Mouse (Mus musculus): ENCODE data around the gene Bst1. TPM values are rescaled to one million over a fixed set of nuclear protein-coding genes. Genes with fewer than 3 reads are reported as not detected.

Gene Bst1
- total RNA-seq, 4 experiments from 2014 or later: not detected

DNA sequence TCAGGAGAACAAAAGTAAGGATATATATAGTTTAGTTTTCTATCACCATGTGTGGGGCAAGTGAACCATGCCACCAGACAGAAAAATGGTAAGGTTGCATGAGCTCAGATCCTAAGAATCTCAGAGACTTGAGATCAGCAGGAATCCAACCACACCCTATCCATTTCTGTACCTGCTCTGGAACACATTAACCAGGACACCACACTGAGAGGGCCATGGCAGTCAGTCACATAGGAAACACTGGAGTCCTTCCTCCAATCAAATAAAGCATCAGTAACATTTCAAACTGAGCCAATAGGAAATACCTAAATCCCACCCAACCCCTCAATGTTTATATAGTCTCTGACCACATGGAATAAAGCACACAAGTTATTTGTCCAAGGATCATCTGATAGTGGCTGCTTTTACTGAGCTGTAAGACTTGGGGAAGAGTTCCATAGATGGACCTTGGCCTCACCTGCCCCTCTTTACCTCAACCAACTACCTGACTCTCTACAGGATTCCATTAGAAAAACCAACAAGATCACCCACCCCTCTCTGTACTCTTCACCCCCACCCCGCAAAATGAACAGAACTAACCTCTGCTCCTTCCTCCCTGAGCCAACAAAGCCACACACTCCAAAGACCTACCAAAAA, 8.1 kb upstream of the Bst1 start:
- DNase-seq (ENCODE audit: low spot score in 2 of 2): no peak

DNA sequence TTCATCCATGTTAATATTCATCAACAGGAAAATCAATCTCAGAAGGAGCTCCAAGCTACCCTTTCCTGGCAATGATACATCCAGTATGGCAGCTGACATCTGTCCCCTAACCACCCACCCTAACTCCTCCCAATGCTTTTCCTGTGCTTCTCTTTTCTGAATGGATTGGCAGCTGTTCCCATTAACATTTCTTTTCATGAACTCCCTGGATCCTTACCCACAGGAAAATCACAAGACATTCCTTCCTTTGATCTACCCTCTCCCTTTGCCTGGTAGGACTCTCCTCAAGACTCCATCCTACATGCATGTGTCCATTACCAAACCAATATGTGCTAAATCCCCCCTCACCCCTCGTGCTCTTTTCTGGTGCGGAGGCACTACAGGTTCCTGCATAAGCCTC, 4.1 kb upstream of the Bst1 start:
- DNase-seq (ENCODE audit: low spot score in 2 of 2): no peak

DNA sequence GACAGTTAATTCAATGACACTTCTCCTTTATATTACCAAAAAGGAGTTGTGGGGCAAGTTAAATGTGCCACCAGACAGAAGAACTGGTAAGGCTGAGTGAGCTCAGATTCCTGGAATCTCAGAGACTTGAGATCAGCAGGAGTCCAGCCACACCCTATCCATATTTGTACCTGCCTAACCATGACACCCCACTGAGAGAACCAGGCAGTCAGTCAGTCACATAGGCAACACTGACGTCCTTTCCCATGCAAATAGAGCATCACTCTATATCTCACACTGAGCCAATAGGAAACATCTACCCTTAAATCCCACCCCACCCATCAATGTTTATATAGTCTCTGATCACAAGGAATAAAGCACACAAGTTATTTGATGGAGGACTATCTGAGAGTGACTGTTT, 2.9 kb upstream of the Bst1 start:
- DNase-seq (ENCODE audit: low spot score in 2 of 2): no peak

DNA sequence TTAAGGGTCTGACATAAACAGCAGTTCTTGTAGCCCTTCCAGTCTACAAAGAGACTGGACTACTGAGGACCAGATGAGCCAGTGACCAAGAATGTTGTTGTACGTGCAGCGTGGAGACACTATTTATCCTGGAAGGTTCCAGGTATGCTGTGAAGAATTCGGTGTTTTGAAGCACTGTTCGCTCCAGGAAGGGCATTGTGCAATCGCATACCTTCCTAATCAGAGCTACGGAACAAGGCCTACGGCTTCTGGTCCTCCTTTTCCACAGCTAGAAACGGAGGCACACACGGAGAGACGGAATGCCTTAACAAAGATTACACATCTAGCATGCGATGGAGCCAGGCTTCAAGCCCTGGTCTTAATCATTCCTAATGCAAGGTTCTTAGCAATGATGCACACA, 2.1 kb downstream of the Bst1 start:
- DNase-seq (ENCODE audit: low spot score in 2 of 2): no peak

DNA sequence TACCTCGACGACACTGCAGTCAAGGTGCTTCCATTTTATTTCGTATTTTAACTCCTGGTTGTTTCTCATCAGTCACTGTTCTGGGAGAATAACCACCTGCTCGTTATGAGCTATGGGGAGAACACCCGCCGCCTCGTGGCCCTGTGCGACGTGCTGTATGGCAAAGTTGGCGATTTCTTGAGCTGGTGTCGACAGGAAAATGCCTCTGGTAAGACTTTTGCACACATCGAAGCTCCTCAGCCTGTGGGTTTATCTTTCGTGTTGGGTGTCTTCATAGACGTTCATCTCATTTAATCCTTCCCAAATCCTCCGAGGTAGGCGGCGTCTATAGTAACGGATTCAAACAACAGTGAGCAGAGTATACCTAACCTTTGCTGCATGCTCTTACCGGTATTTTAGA, 2.9 kb downstream of the Bst1 start, which contains the start of gene Fbxl5:
Gene Fbxl5, minus strand, starts transcription at position 101 of the 400 bp plus-strand sequence.
- no peak for DNase-seq (ENCODE audit: low spot score in 2 of 2)

DNA sequence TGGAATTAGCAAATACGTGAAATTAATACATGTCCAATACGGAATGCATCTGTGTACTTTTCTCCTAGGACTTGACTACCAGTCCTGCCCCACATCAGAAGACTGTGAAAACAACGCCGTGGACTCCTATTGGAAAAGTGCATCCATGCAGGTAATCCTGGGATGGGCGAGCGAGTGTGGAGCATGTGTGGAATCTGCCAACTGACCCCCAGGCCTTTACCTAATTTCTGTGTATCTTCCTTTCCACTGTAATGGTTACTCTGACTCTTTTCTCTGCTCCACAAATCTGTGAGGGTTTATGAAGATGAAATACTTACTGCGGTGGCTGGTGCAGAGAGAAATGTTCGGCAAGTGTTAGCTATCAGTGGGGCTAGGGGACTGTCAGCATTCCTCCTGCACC, 3.5 kb downstream of the Bst1 start:
- no peak for DNase-seq (ENCODE audit: low spot score in 2 of 2)

DNA sequence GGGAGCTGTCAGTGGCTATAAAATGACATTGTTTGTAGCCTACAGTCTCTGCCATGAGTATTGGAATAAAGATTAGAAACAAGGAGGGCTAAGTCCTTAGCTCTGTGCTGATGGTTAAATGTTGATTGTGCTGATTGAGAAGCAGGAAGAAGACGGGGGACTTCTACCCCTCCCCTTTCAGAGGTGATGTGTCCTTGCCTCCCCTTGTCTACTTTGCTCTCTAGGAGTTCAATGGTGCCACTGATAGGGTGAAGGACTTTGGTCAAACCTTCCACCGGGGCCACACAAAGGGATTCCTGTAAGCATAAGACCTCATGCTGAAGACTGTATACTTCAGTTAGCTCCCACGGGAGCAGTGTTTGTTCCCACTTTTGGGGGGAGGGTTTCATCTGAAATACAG, 4.1 kb downstream of the Bst1 start:
- DNase-seq (ENCODE audit: low spot score in 2 of 2): no peak

DNA sequence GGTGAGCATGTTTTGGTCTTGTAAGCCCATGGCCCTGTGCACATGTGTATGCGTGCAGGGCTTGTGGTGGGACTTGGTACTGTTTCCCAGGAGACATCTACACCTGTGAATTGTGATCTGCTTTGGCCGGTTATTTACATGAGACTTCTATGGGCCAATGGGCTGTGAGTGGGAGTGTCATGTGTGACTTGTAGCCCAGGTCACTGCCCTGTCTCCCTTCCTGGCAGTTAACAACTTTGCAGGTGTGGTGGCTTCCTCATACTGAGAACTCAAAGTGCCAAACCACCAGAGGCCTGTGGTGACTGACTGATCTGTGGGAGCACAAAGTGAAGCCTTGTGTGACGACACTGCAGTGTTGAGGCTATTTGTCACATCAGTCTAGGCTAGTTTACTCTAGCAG, 5.9 kb downstream of the Bst1 start:
- no peak for DNase-seq (ENCODE audit: low spot score in 2 of 2)

DNA sequence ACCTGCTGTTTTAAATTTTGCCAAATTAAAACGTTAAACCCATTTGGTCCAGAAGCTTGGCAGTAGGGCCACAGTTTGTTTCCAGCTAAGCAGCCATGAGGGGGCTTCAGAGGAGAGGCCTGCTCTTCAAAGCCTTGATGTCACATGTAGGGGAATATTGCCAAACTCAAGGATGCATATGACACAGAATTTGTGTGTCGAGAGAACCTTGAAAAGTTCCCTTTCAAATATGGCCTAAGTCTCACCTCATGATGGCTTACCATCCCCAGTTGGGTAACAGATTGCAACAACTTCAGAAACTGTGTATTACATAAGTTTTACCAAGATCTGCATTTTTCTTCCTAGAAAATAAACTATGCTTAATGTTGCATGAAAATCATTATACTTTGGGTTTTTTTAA, 8.2 kb downstream of the Bst1 start:
- no peak for DNase-seq (ENCODE audit: low spot score in 2 of 2)

DNA sequence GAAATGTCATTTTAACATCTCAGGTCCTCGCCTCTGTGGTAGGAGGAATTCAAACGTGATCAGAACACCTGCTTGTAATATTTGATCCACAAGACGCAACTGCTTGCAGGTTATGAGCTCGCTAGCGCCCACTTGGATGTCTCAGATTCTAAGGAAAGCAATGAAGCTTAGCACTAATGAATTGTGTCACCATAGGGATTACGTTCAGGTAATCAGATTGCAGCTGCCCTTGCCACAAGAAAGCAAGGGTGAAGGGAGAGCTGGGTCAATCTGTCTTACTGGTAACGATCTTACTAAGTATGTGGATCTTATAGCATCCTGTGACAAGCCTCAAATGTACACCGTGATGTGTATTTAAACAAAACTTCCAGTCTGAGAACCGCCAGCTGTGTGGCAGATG, 8.7 kb downstream of the Bst1 start:
- no peak for DNase-seq (ENCODE audit: low spot score in 2 of 2)

DNA sequence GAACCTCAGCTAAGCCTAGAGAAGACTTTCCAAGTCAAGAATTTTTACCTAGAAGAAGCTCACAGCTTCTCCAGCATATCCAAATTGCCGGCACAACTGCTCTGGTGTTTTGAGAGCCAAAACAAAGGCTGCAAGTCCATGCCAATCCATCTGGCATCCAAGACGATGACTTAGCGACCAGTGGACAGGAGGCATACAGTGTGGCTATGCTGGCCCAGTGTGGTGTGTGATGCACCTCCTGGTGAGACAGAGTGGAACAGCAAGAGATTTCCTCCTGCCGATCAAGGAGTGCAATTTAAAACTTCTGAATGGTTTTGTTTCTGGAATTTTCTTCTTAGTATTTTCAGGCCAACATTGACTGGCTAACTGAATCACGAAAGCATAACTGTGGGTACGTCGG, 17.9 kb downstream of the Bst1 start:
- DNase-seq (ENCODE audit: low spot score in 2 of 2): no peak

DNA sequence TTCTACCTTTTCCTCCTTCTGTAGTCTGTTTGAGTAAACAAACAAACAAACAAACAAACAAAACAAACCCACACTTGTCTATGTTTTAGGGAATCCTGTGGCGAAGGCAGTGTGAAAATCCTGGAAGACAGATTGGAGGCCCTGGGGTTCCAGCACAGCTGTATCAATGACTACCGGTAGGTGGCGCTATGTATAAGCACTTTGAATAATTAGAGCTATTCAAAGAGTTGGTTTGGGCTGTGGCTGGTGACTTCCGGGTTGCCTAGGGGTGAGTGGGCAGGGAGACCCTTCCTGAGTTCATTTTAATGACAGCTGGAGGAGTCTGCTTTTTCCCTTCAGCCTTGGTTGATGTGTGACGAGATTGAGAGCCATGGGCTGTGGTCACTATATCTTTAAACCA, 18.7 kb downstream of the Bst1 start:
- no peak for DNase-seq (ENCODE audit: low spot score in 2 of 2)

DNA sequence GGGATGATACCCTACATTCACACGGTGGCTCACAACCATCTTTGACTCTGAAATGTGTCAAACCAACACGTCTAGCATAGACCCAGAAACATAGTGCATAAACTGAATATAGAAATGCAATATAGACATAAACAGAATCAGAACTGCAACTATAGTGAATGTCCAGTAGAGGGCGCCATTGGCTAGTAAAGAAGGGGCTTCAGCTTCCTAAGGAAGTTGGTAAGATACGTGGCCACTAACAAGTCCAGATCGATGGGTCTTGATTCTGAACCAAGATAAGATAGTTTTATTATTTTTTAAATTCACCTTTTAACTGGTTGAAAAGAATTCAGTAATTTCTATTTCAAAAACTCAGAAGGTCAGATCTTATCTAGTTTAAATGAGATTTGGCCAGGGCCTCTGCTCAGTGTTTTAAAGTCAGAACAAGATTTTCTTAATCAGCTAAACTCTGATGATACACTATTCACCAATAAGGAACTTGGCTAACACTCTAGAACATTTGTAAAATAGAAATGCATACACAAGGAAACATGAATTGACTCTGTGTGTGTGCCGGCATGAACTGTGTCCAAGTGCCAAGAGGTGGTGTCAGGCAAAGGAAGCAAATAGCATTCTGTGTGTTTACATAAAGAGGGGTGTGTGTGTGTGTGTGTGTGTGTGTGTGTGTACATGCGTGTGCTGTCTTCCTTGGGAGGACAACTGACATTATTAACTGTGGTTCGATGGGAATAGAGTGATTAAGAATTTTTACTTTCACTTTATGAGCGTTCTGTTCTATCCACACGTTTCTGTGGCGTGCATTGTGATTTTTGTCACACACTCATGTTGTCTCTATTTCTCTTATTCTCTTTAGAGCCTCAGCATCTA, 22.7 kb downstream of the Bst1 start:
- DNase-seq (ENCODE audit: low spot score in 2 of 2): no peak

DNA sequence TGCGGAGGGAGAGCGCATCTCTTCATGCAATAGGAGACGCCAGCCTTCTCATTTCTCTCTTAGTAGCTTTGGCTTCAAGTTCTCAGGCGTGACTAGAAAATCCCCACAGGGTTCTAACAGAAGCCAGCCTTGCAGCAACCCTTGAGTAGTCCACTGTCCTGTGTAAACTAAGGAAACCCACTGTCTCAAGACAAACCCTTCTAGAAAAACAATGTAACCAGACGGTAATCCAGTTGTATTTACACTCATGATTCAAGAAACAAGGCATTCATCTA, 23.3 kb downstream of the Bst1 start:
- no peak for DNase-seq (ENCODE audit: low spot score in 2 of 2)

DNA sequence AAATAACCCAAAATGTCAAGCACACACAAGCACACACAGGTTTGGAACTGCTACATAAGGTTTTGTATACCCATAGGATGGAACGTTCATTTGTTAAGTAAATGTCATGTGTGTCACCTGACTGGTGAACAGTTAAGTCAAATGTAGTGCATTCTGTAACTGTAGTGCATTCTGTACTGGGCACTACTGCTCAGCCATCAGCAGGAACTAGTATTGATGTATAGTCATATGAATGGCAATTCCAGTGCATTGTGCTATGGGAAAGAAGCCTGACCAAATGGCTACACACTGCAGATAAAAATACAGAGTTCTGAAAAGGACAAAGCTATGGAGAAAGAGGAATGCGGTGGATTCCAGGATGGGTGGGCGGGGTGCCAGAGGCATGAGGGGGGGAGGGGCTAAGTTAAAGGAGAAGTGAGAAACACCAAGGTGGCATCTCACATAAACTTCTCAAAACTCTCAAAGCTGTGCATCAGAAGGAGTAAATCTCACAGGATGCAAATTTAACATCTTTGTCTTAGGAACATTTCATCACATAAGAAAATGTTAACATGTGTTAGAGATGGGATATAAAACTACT, 24.0 kb downstream of the Bst1 start:
- no peak for DNase-seq (ENCODE audit: low spot score in 2 of 2)

DNA sequence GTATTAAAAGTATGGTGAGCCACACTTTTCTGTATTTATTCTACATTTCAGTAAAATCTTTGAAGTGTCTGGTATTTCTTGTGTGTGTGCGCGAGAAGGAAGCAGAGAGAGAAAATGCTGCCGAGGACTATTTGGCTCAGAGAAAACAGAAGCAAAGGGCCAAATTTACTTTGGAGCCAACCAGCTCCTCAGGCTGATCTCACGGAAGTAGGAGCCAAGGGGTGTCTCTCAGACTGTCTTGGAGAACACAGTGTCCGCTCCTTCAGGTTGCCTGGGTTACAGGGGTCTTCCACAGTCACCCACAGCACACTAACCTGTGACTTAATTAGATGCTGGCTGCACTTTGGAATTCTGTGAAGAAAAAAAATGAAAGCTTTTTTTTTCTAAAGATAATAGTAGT, 26.4 kb downstream of the Bst1 start:
- no peak for DNase-seq (ENCODE audit: low spot score in 2 of 2)

DNA sequence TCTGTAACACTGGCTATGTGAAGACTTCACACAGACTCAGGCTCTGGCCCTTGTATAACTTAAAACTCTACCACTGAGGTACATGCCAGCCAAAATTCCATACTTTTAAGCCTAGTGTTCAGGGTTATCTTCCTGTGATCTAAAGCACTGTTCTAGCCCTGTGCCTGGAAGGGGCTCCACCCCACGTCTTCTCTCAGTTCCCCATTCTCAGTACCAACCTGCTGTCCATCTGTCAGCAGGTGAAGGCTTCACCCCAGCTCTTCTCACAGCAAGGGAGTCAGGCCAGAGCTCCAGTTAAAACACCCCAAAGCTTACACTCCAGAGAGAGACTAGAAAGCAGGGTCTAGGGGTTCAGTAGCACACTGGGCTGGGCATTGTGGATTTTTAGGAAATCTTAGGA, 27.0 kb downstream of the Bst1 start:
- no peak for DNase-seq (ENCODE audit: low spot score in 2 of 2)

DNA sequence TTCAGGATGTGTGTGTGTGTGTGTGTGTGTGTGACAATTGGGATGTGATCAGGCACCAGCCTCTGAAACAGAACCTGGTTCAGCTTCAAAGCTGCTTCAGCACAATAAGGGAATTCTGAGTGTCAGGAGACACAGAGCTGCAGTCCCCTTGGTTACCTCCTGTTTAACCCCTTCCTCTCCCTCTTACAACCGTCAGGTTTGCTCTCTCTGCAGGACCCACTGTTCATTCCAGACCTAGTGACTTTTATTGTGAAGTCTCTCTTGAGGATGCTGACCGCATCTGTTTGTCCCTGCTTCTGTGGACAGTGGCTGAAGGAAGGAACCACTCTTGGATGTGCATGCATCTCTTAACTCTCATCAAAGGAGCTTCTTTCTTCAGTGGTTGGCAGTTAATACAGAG, 27.5 kb downstream of the Bst1 start:
- no peak for DNase-seq (ENCODE audit: low spot score in 2 of 2)

DNA sequence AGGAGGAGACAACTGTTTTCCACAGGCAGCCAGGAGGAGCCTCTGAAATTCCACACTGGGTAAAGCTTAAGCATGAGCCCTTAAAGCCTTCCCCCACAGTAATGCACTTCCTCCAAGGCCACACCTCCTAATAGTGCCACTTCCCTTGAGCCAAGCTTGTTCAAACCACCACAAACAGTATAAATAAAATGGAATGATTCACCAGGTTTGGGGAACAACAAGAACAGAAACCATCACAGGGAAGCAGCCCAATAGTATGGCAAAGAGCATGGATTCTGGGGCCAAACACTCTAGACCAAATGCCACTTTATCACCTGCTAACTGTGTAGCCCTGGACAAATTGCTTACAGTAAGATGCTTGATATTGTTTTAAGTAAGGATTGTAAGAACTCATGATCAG, 28.9 kb downstream of the Bst1 start:
- no peak for DNase-seq (ENCODE audit: low spot score in 2 of 2)

DNA sequence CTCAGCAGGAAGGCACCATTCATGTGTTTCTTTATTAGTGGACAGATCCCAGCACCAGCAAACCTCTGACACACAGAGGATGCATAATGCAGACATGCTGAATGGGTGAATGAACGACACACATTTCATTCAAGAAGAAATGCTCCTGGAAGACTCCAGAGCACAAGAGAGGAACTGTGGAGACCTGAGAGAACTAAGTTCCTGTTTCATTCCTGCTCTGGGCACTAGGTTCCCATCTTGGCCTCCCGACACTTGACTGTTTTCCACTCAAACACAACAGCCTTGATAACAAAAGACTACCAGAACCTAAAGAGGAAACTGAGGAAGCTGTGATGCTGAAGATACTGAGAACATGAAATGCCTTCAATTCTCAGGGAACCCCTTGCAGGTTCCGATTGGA, 29.6 kb downstream of the Bst1 start:
- no peak for DNase-seq (ENCODE audit: low spot score in 2 of 2)

DNA sequence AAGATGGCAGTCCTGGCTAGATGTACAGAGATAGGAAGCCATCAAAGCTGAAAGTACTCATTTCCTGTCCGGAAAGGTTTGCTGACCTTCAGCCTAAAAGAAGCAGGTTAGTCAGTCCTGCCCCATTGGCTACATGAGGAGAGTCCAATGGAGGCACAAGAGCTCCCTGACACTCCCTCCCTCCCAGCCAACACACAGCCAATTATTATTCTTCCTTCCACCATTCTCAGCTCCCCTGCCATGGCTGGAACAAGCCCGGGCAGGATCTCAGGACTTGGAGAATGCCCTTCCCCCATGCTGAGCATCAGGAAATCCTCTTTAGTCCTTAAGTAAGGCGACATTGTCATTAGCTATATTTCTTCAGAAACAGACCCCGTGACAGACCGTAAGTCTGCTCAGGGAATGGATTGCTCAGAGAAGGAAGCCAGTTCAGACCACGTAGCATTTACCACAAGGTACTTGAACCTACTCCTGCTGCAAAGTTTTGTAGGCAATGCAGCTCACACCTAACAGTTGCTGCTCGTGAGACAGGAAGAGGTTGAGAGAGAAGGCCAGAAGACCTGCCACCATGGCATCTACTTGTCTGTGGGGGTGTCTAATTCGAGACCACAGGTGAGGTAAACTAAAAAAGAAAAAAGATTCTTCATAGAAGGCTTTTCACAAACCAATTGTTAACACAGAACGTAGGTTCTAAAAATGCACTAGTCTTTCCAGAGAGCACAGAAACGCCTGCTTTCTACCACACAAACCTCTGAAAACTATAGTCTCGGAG, 34.6 kb downstream of the Bst1 start:
- DNase-seq (ENCODE audit: low spot score in 2 of 2): no peak

DNA sequence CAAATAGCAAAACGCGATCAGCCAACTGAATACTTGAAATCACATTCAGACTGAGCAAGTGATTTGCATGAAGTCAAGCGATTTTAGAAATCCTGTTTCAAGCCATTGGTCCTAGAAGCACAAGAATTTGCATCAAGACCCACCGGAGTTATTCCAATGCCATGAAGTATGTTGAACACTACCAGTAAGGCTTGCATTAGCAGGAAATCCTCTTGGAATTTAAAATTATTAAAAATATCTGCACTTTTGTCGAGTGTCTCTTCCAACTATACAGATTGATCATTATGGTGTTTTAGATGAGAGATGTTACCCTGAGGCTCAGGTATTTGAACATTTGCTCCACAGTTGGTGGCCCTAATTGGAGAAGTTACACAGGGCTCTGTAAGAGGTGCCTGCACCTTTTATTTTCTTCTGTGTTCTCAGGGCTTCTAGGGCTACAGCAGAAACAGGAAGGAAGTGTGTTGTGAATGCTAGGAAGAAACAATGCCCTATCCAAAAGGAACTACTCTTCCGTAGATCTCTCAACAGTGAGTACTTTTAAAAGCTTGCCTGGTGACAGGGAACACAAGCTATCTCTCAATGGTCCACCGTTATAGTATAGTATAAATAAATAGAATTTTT, 35.3 kb downstream of the Bst1 start:
- no peak for DNase-seq (ENCODE audit: low spot score in 2 of 2)
